Mouse (Mus musculus) liver, adult 2 months (tissue): Measurements from ENCODE around the gene Stat4.

Experiments used
- CTCF ChIP-seq: fragments of 200-500 bp; IDR thresholded peaks from 2 replicates; pipeline ENCODE4 v1.5.1; 2011; ENCODE audit warnings: low read depth, low read length, control low read depth
- POLR2A ChIP-seq: fragments of 200-500 bp; IDR thresholded peaks from 2 replicates; pipeline ENCODE4 v1.6.1; 2011; ENCODE audit warnings: low read length, control low read depth; ENCODE audit not compliant: insufficient read depth; ENCODE audit errors: extremely low read depth

GRCm38 (mm10) chr1:51996751-51997659, 10.1 kb downstream of the Stat4 start:
- TF ChIP-seq CTCF (no peak), POLR2A (no peak)
